Comparison of ENCODE assay signal across 37 mouse cellular contexts in the genomic region with DNA sequence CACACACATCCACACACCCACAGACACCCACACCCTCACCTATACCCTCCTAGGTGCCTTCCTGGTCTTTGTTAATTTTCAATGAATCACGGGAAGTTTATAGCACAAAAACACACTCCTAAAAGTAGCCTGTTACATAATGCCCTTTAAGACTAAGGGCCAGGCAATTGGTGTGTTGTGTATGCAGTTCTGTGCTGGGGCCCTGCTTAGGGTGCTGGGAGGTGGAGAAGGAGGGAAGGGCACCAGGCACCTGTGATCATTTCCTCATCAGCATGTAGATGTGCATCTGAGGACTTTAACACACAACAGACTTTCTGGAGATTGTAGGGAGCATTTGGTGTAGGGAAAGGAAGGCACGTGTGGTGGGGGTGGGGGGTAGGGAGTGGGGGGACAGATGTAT. TPM values are rescaled to one million over a fixed set of nuclear protein-coding genes. Genes with fewer than 3 reads are reported as not detected.
"Had no signal": no experiment of that assay in that cellular context is flagged by ENCODE, and none has a peak within 500 bp of the region (broad histone marks: within the 10 kb centered on the region; RNA-seq: fewer than 3 reads in every experiment).

No protein-coding gene starts in this region.

- H3K4me1 ChIP-seq: hindbrain, embryonic 10.5 days; hindbrain, embryonic 12.5 days; limb, embryonic 10.5 days; limb, embryonic 12.5 days had no signal

- ATAC-seq: forebrain, postnatal 0 days; hindbrain, embryonic 16.5 days; inflammation-experienced regulatory T-cells, adult 6 months; liver, postnatal 0 days had no signal

- H3K4me3 ChIP-seq: gastrocnemius, adult 2 months; heart, adult 2 months; heart, embryonic 13.5 days; heart, embryonic 15.5 days; hindbrain, embryonic 10.5 days; hindbrain, embryonic 12.5 days; kidney, embryonic 15.5 days; limb, embryonic 10.5 days; limb, embryonic 12.5 days; liver, embryonic 13.5 days; liver, embryonic 15.5 days had no signal

- H3K36me3 ChIP-seq: heart, embryonic 13.5 days; heart, embryonic 15.5 days; hindbrain, embryonic 10.5 days; hindbrain, embryonic 12.5 days; kidney, embryonic 15.5 days; limb, embryonic 10.5 days; limb, embryonic 12.5 days; liver, embryonic 13.5 days; liver, embryonic 15.5 days had no signal

- H3K4me2 ChIP-seq: heart, embryonic 13.5 days; heart, embryonic 15.5 days; hindbrain, embryonic 12.5 days; hindbrain, embryonic 14.5 days; kidney, embryonic 15.5 days; limb, embryonic 12.5 days; liver, embryonic 11.5 days; liver, embryonic 13.5 days; liver, embryonic 15.5 days had no signal

- DNase-seq: forebrain, postnatal 0 days; gastrocnemius, adult 2 months; gastrocnemius, postnatal 10 days; gastrocnemius, postnatal 25 days; heart, adult 2 months; heart, postnatal 4 days; kidney, adult 2 months; kidney, adult 9 months; kidney, postnatal 14 days; kidney, postnatal 36 days; layer of hippocampus, adult 9-11 months; layer of hippocampus, postnatal 36 days; liver; liver, embryonic 13.5 days; liver, postnatal 0 days had no signal

- H3K27me3 ChIP-seq: heart, embryonic 13.5 days; heart, embryonic 15.5 days; hindbrain, embryonic 12.5 days; kidney, embryonic 15.5 days; limb, embryonic 12.5 days; liver, embryonic 13.5 days; liver, embryonic 15.5 days had no signal

- H3K9ac ChIP-seq: forebrain, postnatal 0 days; heart, embryonic 13.5 days; heart, embryonic 15.5 days; hindbrain, embryonic 12.5 days; hindbrain, embryonic 14.5 days; kidney, embryonic 15.5 days; limb, embryonic 12.5 days; liver, embryonic 13.5 days; liver, embryonic 15.5 days; liver, postnatal 0 days had no signal

- H3K9me3 ChIP-seq: heart, embryonic 13.5 days; heart, embryonic 15.5 days; hindbrain, embryonic 10.5 days; hindbrain, embryonic 12.5 days; kidney, embryonic 15.5 days; limb, embryonic 10.5 days; limb, embryonic 12.5 days; liver, embryonic 13.5 days; liver, embryonic 15.5 days had no signal

- H3K27ac ChIP-seq: gastrocnemius, adult 2 months; heart, adult 2 months; heart, embryonic 13.5 days; heart, embryonic 15.5 days; hindbrain, embryonic 10.5 days; hindbrain, embryonic 12.5 days; hindbrain, embryonic 14.5 days; kidney, embryonic 15.5 days; kidney, postnatal 0 days; limb, embryonic 10.5 days; limb, embryonic 12.5 days; liver, embryonic 13.5 days; liver, embryonic 15.5 days had no signal

RNA-seq across cellular contexts. Expression of a gene that starts 13.3 kb away (rescaled TPM):
- total RNA-seq: forebrain, postnatal 0 days; gastrocnemius, adult 2 months; gastrocnemius, postnatal 10 days; gastrocnemius, postnatal 25 days; granulocyte monocyte progenitor cell, adult 5-6 weeks; layer of hippocampus, adult 18-20 months; layer of hippocampus, adult 8-10 months; layer of hippocampus, postnatal 14 days; layer of hippocampus, postnatal 36 days; left cerebral cortex, adult 18-20 months; left cerebral cortex, adult 8-10 months; left cerebral cortex, postnatal 14 days; left cerebral cortex, postnatal 36 days had no signal
- polyA plus RNA-seq: forebrain, postnatal 0 days; hindbrain, embryonic 14.5 days; hindbrain, embryonic 16.5 days; inflammation-experienced regulatory T-cells, adult 6 months; large intestine, adult 2 months had no signal

RNA-seq across cellular contexts. Expression of a gene that starts 51.5 kb away (rescaled TPM):
- polyA plus RNA-seq: inflammation-experienced regulatory T-cells, adult 6 months had no signal
